Mouse (Mus musculus) ovary, adult 18-20 months (tissue): ENCODE measurements around the gene Gja10.

Source experiments
- DNase-seq: peaks from one replicate; pipeline ENCODE4 v3.0.0; 2022; ENCODE audit warnings: low spot score, mixed read lengths

The Gja10 gene

GRCm38 (mm10) chr4:32560724-32561554 lies 41.6 kb downstream of the Gja10 start:
- no peak for DNase-seq

DNA sequence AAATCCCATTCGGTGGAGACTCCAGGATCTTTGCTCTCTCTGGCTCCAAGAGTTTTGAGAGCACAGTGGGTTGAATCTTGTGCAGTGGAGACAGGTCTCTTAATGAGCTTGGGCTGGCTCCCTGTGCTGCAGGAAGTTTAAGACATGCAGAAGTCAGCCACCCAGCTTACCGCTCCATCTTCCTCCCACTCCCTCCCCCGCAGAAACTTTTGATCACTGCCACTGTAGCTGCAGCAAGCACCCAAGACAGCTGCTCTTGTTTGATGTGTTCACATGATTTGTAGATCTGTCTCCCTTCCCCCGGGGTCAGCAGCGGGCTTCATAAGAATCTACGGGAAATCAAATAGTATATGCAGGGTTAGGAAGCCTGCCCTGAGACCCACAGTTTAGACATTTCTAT lies 42.3 kb downstream of the Gja10 start:
- DNase-seq, result no peak

- DNase-seq, result no peak
Measured at GRCm38 (mm10) chr4:32555506-32555905, 47.1 kb downstream of the Gja10 start.

- DNase-seq, result no peak
Measured at GRCm38 (mm10) chr4:32551337-32551736, 51.2 kb downstream of the Gja10 start.

GRCm38 (mm10) chr4:32549150-32549549 lies 53.4 kb downstream of the Gja10 start:
- no peak for DNase-seq
